Mouse (Mus musculus) embryo, embryonic 10.5 days (tissue): ENCODE data around the gene Grm4.

Source experiments
- DNase-seq: peaks from one replicate; pipeline ENCODE4 v3.0.0-alpha.2; 2015; ENCODE audit warnings: low spot score

Grm4 gene

GRCm38 (mm10) chr17:27521303-27521702, at the start of gene Grm4:
Grm4 (minus strand) TSS chr17:27521403.
- DNase-seq, result no peak

GRCm38 (mm10) chr17:27568228-27568627, 47.0 kb upstream of the Grm4 start:
- DNase-seq, result no peak

GRCm38 (mm10) chr17:27565942-27566267, 44.7 kb upstream of the Grm4 start:
- no peak for DNase-seq

GRCm38 (mm10) chr17:27565163-27565941, 44.1 kb upstream of the Grm4 start, which contains the start of gene AI413582:
AI413582 (minus strand) TSS chr17:27565756.
- peak; percentile 96 for DNase-seq

- DNase-seq, result peak; percentile 55
Measured at GRCm38 (mm10) chr17:27564391-27565162, 43.4 kb upstream of the Grm4 start.

- peak; percentile 27 for DNase-seq
Measured at GRCm38 (mm10) chr17:27563771-27564244, 42.6 kb upstream of the Grm4 start.

GRCm38 (mm10) chr17:27561809-27562526, 40.8 kb upstream of the Grm4 start:
- DNase-seq, result no peak

- no peak for DNase-seq
Measured at GRCm38 (mm10) chr17:27560926-27561480, 39.8 kb upstream of the Grm4 start.

- no peak for DNase-seq
Measured at GRCm38 (mm10) chr17:27559596-27559995, 38.4 kb upstream of the Grm4 start.

GRCm38 (mm10) chr17:27558845-27559244, 37.6 kb upstream of the Grm4 start:
- DNase-seq, result no peak

- DNase-seq, result no peak
Measured at GRCm38 (mm10) chr17:27557927-27558661, 36.9 kb upstream of the Grm4 start.

- DNase-seq, result peak; percentile 87
Measured at GRCm38 (mm10) chr17:27557181-27557926, 36.2 kb upstream of the Grm4 start.

GRCm38 (mm10) chr17:27556315-27557011, 35.3 kb upstream of the Grm4 start, which contains the start of gene Hmga1:
Hmga1 (plus strand) TSS chr17:27556497.
- peak; percentile 96 for DNase-seq

GRCm38 (mm10) chr17:27555512-27556172, 34.4 kb upstream of the Grm4 start:
- peak; percentile 96 for DNase-seq

GRCm38 (mm10) chr17:27555075-27555511, 33.9 kb upstream of the Grm4 start:
- peak; percentile 92 for DNase-seq

- DNase-seq, result peak; percentile 50
Measured at GRCm38 (mm10) chr17:27554062-27554960, 33.1 kb upstream of the Grm4 start.

- DNase-seq, result no peak
Measured at GRCm38 (mm10) chr17:27552215-27553201, 31.3 kb upstream of the Grm4 start.
